Mouse (Mus musculus) skeletal muscle tissue, postnatal 0 days (tissue): ENCODE data around the gene Pnma5. TPM values are rescaled to one million over a fixed set of nuclear protein-coding genes. Genes with fewer than 3 reads are reported as not detected.

Source experiments
- microRNA counts: library from miRNA; unstranded; fragments of <30 nt; microRNA quantifications from one replicate; lab custom pipeline; 2015
- microRNA-seq, 2 experiments: library from miRNA; unstranded; fragments of <30 nt; microRNA quantifications; one replicate each; pipeline ENCODE4; 2016
- polyA plus RNA-seq: library from polyadenylated mRNA; unstranded; fragments of >200 nt; fragmentation: Nextera tagmentation; extraction: Ambion mirVana; gene quantifications from 2 replicates; pipeline ENCODE4 v1.2.1, GENCODE M21; 2015

The Pnma5 gene
- polyA plus RNA-seq = not detected in 2 replicates

GRCm38 (mm10) chrX:73037003-73037402 is at the start of gene Pnma5:
Gene Pnma5 (minus strand): TSS chrX:73037103.

GRCm38 (mm10) chrX:73082267-73083055 is 45.6 kb upstream of the Pnma5 start, which contains the start of gene Xlr4a:
Gene Xlr4a (minus strand): TSS chrX:73082478.

GRCm38 (mm10) chrX:73064415-73064793 is 27.5 kb upstream of the Pnma5 start, which contains the start of gene Pnma3:
Gene Pnma3 (plus strand): TSS chrX:73064787.

GRCm38 (mm10) chrX:72986841-72987519 is 49.9 kb downstream of the Pnma5 start, which contains the start of gene Zfp185:
Gene Zfp185 (plus strand): TSS chrX:72987339.

MicroRNAs within 50 kb of the gene (microRNA counts, 519-probe panel; counts per million panel counts)
- microRNA mmu-miR-2137 (lab: Ali Mortazavi, UCI) = 296 counts per million, percentile 58 among the panel's probes with 10 or more counts

Small RNAs within 50 kb of the gene (microRNA-seq; reads per million reads assigned to microRNA genes)
- gene Mir2137 = 1.7 to 2.4 reads per million in 2 experiments

Other genes with a start within 250 kb of the Pnma5 start
- 0.10 TPM in 2 replicates for gene Gabrq, start 211.9 kb downstream of the Pnma5 start, polyA plus RNA-seq
- 34.5 and 37.6 TPM in 2 replicates for gene Cetn2, start 118.7 kb downstream of the Pnma5 start, polyA plus RNA-seq
- gene Nsdhl, start 118.5 kb downstream of the Pnma5 start, polyA plus RNA-seq = 6.0 and 8.8 TPM in 2 replicates
- 2.3 and 6.4 TPM in 2 replicates for gene Zfp185, start 49.8 kb downstream of the Pnma5 start, polyA plus RNA-seq
- not detected in 2 replicates for gene Pnma3, start 27.7 kb upstream of the Pnma5 start, polyA plus RNA-seq
- 0.77 and 1.3 TPM in 2 replicates for gene Xlr4a, start 45.4 kb upstream of the Pnma5 start, polyA plus RNA-seq
- 0.82 TPM in 1 of 2 replicates, not detected in the other for gene Xlr3a, start 60.0 kb upstream of the Pnma5 start, polyA plus RNA-seq
- gene Gm14685, start 79.9 kb upstream of the Pnma5 start, polyA plus RNA-seq = 0.16 TPM in 1 of 2 replicates, not detected in the other
- gene Xlr5b, start 111.7 kb upstream of the Pnma5 start, polyA plus RNA-seq = not detected in 2 replicates
- not detected in 2 replicates for gene DXBay18, start 112.3 kb upstream of the Pnma5 start, polyA plus RNA-seq
- gene Spin2d, start 139.9 kb upstream of the Pnma5 start, polyA plus RNA-seq = not detected in 2 replicates
- gene Xlr3b, start 155.1 kb upstream of the Pnma5 start, polyA plus RNA-seq = 0.63 and 11.3 TPM in 2 replicates
- 1.3 TPM in 1 of 2 replicates, not detected in the other for gene Xlr4b, start 177.2 kb upstream of the Pnma5 start, polyA plus RNA-seq
- gene F8a, start 191.2 kb upstream of the Pnma5 start, polyA plus RNA-seq = 13.3 and 14.3 TPM in 2 replicates
- gene Xlr4c, start 206.0 kb upstream of the Pnma5 start, polyA plus RNA-seq = 0.19 and 0.22 TPM in 2 replicates
- not detected in 2 replicates for gene Xlr3c, start 228.3 kb upstream of the Pnma5 start, polyA plus RNA-seq